Mouse (Mus musculus) Patski (cell line): ENCODE measurements at regions not wholly inside any gene's neighbourhood (a gene's known extent, or its start where the extent isn't known, plus 50 kb on each side); places are given as distances from the start of the nearest gene placed in this dataset.

Experiments used
- ATAC-seq: fragments of 100-300 bp; one replicate; pipeline ENCODE4 v1.8.0; 2021
- CTCF ChIA-PET: fragments of 350-600 bp; sonication (Branson Sonifier 250); formaldehyde crosslinking; loops from one replicate; lab custom pipeline; 2022; ENCODE audit warnings: inconsistent platforms; lab: Charles Lee
- POLR2A ChIA-PET: fragments of 350-600 bp; sonication (Branson Sonifier 250); formaldehyde crosslinking; loops from one replicate; lab custom pipeline; 2022; ENCODE audit warnings: antibody characterized with exemption, inconsistent platforms; lab: Charles Lee
- DNase-seq: peaks from one replicate; pipeline ENCODE4 v3.0.0-alpha.2; 2011; ENCODE audit warnings: low read depth, low spot score
- H3K27me3 ChIP-seq: fragments of 371-371 bp; one replicate; pipeline ENCODE4 v1.5.1; 2021
- CTCF ChIP-seq: fragments of 100-300 bp; IDR thresholded peaks from one replicate; pipeline ENCODE4 v1.5.1; 2021
- in situ Hi-C: fragments of 300-500 bp; cut with MboI; formaldehyde crosslinking; loops from 3 replicates; pipeline ENCODE4 v1.11.1; 2018; ENCODE audit warnings: low pct_unique_long_range_greater_than_20kb, mixed read lengths

GRCm38 (mm10) chr3:138609749-138610148, 83.8 kb downstream of the Eif4e start:
- ChIA-PET POLR2A (no interaction called here), CTCF (interaction anchor here (1.6 kb wide), 1 partner anchor 46 kb away, joined by 3 read pairs; no protein-coding TSS in a partner anchor)
- H3K27me3 ChIP-seq: no peaks in the 10 kb centered on the region
- ATAC-seq (no peak), DNase-seq (no peak)
- in situ Hi-C loops: loop anchor here (10.0 kb wide), 1 partner anchor 415 kb away; the partner anchor contains the start of gene 4930579F01Rik
- no peak for TF ChIP-seq CTCF

DNA sequence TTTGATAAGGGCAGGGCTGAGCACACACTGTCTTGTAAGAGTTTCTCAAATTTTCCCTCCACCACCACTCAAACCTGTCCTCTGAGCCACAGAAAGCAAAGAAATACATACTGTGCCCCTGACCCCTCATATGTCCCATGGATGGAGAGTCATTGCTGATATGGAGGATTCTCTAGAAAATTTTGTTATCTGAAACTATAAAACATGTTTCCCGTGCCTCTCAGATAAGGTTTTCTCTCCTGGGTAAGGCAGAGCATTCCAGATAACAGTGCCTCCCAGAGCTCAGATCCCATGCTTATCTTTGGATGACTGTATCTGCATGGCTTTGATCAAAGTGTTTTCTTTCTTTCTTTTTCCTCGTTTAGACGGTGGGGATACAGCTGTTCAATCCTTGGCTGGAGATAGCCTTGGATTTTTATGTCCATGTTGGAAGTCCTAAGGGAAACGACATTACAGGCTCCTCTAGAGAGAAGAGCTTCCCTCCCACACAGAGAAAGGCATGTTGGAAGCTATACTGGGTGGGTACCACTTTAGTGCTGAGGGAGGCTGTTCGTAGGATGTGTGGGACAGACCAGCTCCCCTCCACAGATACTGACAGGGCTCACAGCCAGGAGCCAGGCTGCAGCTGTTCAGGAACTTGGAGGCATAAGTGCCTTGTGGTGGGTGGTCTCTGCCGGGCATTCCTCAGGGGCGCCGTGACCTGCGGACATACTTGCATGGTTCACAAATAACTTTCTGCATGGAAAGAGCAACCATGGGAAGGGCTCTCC, 87.1 kb downstream of the Eif4e start:
- H3K27me3 ChIP-seq: no peaks in the 10 kb centered on the region
- CTCF ChIA-PET: interaction anchor here (0.7 to 1.6 kb wide), 6 partner anchors 9 to 29 kb away, joined by 3 to 4 read pairs (median 3); no protein-coding TSS in a partner anchor
- no peak for TF ChIP-seq CTCF
- DNase-seq: no peak
- ATAC-seq: no peak
- in situ Hi-C loops: loop anchor here (10.0 kb wide), 1 partner anchor 418 kb away; the partner anchor contains the start of gene 4930579F01Rik
- POLR2A ChIA-PET: no interaction called here

- DNase-seq: no peak
- ChIA-PET CTCF (interaction anchor here (1.2 to 1.6 kb wide), 4 partner anchors 8 to 30 kb away, joined by 3 to 4 read pairs (median 3); no protein-coding TSS in a partner anchor), POLR2A (no interaction called here)
- H3K27me3 ChIP-seq: no peaks in the 10 kb centered on the region
- in situ Hi-C loops: loop anchor here (10.0 kb wide), 1 partner anchor 419 kb away; the partner anchor contains the start of gene 4930579F01Rik
- ATAC-seq: no peak
- no peak for TF ChIP-seq CTCF
These were observed 87.7 kb downstream of the Eif4e start for GRCm38 (mm10) chr3:138613680-138614079.

DNA sequence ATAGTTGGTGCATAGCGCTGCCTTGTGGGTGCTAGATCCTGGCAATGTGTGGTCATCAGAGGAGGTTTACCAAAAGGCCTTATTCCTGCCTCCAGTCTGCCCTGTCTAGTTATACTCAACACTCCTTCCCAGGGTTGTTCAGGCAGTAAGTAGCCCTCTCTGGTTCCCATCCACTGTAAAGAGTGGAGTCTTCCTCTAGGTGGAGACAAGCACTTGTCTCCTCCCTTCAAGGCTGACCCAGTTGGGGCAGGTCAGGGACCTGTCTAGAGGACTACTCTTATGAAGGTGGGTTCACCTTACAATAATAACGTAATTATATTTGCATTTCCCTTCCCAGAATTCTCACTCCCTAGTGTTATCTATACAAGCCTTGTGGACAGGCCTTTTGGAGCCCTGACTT, 88.9 kb downstream of the Eif4e start:
- peak; percentile 32 for TF ChIP-seq CTCF
- in situ Hi-C loops: loop anchor here (10.0 kb wide), 1 partner anchor 420 kb away; the partner anchor contains the start of gene 4930579F01Rik
- ATAC-seq: no peak
- no peaks in the 10 kb centered on the region for H3K27me3 ChIP-seq
- POLR2A ChIA-PET: no interaction called here
- CTCF ChIA-PET: interaction anchor here (0.8 kb wide), 1 partner anchor 14 kb away, joined by 3 read pairs; no protein-coding TSS in a partner anchor
- DNase-seq: no peak

DNA sequence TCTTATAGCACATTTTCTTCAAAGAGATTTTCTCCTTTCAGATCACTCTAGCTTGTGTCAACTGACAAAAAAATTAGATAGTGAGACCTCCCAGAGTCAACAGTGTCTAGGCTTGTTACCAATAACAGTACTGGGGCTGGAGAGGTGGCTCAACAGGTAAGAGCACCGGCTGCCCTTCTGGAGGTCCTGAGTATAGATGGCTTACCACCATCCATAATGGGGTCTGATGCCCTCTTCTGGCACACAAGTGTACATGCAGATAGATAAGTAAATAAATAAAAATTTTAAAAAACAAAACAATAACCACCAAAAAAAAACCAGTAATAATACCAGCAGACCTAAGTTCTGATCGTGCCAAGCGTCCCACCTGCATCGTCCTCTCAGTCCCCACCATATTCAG, 94.3 kb downstream of the Eif4e start:
- ChIA-PET CTCF (interaction anchor here (0.7 to 1.0 kb wide), 3 partner anchors 39 to 289 kb away, joined by 3 read pairs; no protein-coding TSS in a partner anchor), POLR2A (interaction anchor here (0.6 kb wide), 2 partner anchors 8 to 184 kb away, joined by 3 to 6 read pairs; no protein-coding TSS in a partner anchor)
- in situ Hi-C loops: no loop called here
- peak; percentile 64 for TF ChIP-seq CTCF
- no peaks in the 10 kb centered on the region for H3K27me3 ChIP-seq
- DNase-seq (no peak), ATAC-seq (no peak)

DNA sequence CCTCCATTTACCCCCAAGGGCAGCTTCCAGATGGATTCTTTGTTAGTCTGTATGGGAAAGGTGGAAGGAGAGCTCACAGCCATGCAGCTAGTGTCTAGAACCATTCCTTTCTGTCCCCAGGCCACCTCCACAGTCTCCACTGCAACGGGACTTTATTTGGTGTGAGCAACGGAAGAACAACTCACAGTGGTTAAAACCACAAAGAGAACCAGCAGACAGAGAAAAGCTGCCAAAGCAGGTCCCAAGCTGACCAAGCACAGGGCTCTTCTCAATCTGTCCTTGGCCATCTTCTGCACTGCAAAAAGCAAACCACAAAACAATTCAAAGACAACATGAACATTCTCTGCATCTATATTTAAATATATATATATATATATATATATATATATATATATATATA, 98.1 kb downstream of the Eif4e start:
- POLR2A ChIA-PET: no interaction called here
- DNase-seq: no peak
- in situ Hi-C loops: no loop called here
- CTCF ChIA-PET: interaction anchor here (0.7 to 0.8 kb wide), 2 partner anchors 11 to 17 kb away, joined by 3 read pairs; no protein-coding TSS in a partner anchor
- no peaks in the 10 kb centered on the region for H3K27me3 ChIP-seq
- no peak for ATAC-seq
- no peak for TF ChIP-seq CTCF

DNA sequence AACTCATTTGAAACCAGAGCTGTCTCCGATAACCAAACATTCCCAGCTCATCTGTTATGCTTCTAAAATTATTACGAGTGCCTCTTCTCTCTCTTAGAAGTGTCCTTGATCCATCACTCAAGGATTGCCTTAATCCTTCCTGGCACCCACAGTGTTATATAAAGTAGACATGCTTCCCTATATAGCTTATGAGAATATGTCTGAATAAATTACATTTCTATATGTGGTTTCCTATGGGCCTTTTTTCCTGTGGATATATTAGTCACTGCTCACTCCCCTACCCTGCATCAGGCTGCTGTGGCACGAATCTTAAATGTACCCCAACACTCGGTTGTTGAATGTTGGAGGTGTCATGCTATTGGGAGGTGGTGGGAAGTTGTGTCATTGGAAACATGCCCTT, 100.3 kb downstream of the Eif4e start:
- TF ChIP-seq CTCF: no peak
- ChIA-PET CTCF (interaction anchor here (1.0 to 1.6 kb wide), 4 partner anchors 13 to 279 kb away, joined by 3 to 4 read pairs (median 3); no protein-coding TSS in a partner anchor), POLR2A (no interaction called here)
- DNase-seq (no peak), ATAC-seq (no peak)
- in situ Hi-C loops: no loop called here
- no peaks in the 10 kb centered on the region for H3K27me3 ChIP-seq

- in situ Hi-C loops: no loop called here
- no peak for DNase-seq
- CTCF ChIA-PET: no interaction called here
- TF ChIP-seq CTCF: no peak
- H3K27me3 ChIP-seq: no peaks in the 10 kb centered on the region
- no peak for ATAC-seq
- POLR2A ChIA-PET: interaction anchor here (0.7 to 0.8 kb wide), 2 partner anchors 104 to 520 kb away, joined by 5 to 6 read pairs; partner anchors contain the start of gene Eif4e
These were observed 104.3 kb downstream of the Eif4e start for GRCm38 (mm10) chr3:138630231-138630630.

DNA sequence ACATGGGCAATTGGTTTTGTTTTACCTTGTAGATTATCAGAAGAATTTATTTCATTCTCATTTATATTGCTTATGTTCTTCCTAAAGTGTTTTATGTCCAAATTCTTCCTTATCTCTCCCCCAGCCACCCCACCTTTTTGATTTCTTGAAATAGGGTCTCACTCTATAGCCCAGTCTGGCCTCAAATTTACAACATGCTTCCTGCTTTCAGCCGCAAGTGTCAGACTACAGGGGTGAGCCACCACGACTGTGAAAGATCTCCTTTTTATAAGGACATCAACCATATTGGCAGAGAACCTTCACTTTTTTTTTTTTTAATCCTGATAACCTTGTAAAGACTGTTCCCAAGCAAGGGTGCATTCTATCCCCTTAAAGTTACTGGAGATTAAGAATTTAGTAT, 106.1 kb downstream of the Eif4e start:
- ChIA-PET CTCF (interaction anchor here (2.0 kb wide), 1 partner anchor 10 kb away, joined by 5 read pairs; no protein-coding TSS in a partner anchor), POLR2A (interaction anchor here (0.6 kb wide), 2 partner anchors 45 to 105 kb away, joined by 3 to 4 read pairs; no protein-coding TSS in a partner anchor)
- no peaks in the 10 kb centered on the region for H3K27me3 ChIP-seq
- in situ Hi-C loops: no loop called here
- DNase-seq (no peak), ATAC-seq (no peak)
- no peak for TF ChIP-seq CTCF

DNA sequence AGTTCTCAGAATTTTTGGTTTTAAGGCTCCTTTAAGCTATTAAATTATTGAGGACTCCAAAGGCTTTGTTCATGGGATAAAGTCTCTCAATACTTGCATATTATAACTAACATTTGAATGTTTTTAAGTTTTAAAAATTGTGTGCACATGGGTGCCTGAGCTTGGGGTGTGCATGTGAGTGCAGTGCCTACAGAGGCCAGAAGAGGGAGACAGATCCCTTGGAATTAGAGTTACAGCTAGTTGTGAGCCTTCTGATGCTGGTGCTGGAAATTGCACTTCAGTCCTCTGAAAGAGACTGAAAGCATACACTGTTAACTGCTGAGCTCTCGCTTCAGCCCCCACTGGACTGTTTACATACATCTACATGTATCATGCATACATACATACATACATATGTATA, 100.0 kb upstream of the Tspan5 start:
- in situ Hi-C loops: loop anchor here (5.0 kb wide), 4 partner anchors 100 to 550 kb away; partner anchors contain the start of gene Tspan5
- no peak for DNase-seq
- ChIA-PET POLR2A (no interaction called here), CTCF (interaction anchor here (0.7 to 2.4 kb wide), 16 partner anchors 13 to 557 kb away, joined by 3 to 16 read pairs (median 4); partner anchors contain the start of gene Tspan5)
- peak; percentile 97 for TF ChIP-seq CTCF
- no peaks in the 10 kb centered on the region for H3K27me3 ChIP-seq
- ATAC-seq: no peak
